Mouse (Mus musculus): Measurements from ENCODE around the gene Sec22c. TPM values are rescaled to one million over a fixed set of nuclear protein-coding genes. Genes with fewer than 3 reads are reported as not detected.
A peak's percentile ranks its signal among the peaks of the same experiment; 100 is the strongest.

Sec22c gene
- total and polyA plus RNA-seq, 2 experiments from 2014 or later: 34.3 to 34.4 TPM

- no peak for DNase-seq (ENCODE audit: low spot score)
- Histone ChIP-seq H3K36me3 (ENCODE audit: insufficient read depth, low read length) (no peaks in the 10 kb centered on the region), H3K27me3 (ENCODE audit: insufficient read depth, low read length) (peaks cover 36% of the 10 kb centered on the region)
These were observed 63.9 kb downstream of the Sec22c start for GRCm38 (mm10) chr9:121641235-121641915.

DNA sequence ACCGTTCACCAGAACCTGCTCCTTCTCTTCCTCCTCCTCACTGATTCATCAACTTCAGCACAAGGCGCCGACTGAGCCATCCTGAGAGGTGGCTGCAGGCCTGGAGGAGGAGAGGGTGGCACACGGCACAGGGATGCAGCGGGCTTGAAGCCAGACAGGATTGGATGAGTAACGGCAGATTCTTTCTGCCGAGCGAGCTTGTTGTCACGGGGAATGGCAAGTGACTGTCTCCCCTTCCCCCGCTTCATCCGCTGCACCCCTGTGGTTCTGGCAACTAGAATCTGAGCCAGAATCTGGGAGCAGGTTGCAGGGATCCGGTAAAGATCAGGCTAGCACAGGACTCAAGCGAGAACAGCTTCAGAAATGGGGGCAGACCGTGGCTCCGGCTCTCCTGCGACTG is 65.5 kb downstream of the Sec22c start:
- Histone ChIP-seq H3K9me3 (ENCODE audit: low read length) (no peaks in the 10 kb centered on the region), H3K4me2 (ENCODE audit: low read depth, low read length, poor library complexity, severe bottlenecking) (no peak overlapping the region), H3K9ac (replicated peaks; ENCODE audit: low read length, poor library complexity, severe bottlenecking) (0 out of 2 replicates have a peak overlapping the region, but pooled peaks have one; percentile 19), H3K36me3 (ENCODE audit: insufficient read depth, low read length) (no peaks in the 10 kb centered on the region), H3K27ac (ENCODE audit: low read depth, low read length) (no peak overlapping the region), H3K27me3 (ENCODE audit: insufficient read depth, low read length) (peaks cover 36% of the 10 kb centered on the region), H3K4me1 (ENCODE audit: insufficient read depth, low read length) (peaks cover 7% of the 10 kb centered on the region; the same call in 1 of the 2 replicates), H3K4me3 (ENCODE audit: low read depth, low read length) (no peak overlapping the region)
- ATAC-seq (ENCODE audit: low FRiP score) (no peak), DNase-seq (ENCODE audit: low spot score) (peak; percentile 26)
- WGBS: 48% methylated on average over 16 of the region's 16 CpGs
- no peak for TF ChIP-seq CTCF (IDR thresholded peaks at IDR 0.05)

More at GRCm38 (mm10) chr9:121641235-121641915, 63.9 kb downstream of the Sec22c start:
- no peak; the same call in 1 of the 2 replicates for TF ChIP-seq CTCF (IDR thresholded peaks at IDR 0.05)
- H3K4me1 ChIP-seq (ENCODE audit: insufficient read depth, low read length): peaks cover 7% of the 10 kb centered on the region; the same call in 1 of the 2 replicates
- no peak for ATAC-seq (ENCODE audit: low FRiP score)
- no peak overlapping the region for H3K27ac ChIP-seq (ENCODE audit: low read depth, low read length)
- H3K9ac ChIP-seq (replicated peaks; ENCODE audit: low read length, poor library complexity, severe bottlenecking): 0 out of 2 replicates have a peak overlapping the region, but pooled peaks have one; percentile 5
- H3K4me2 ChIP-seq (ENCODE audit: low read depth, low read length, poor library complexity, severe bottlenecking): peak overlapping the region; percentile 68
- WGBS: 12% methylated on average over 27 of the region's 27 CpGs
- peak overlapping the region; percentile 49 for H3K4me3 ChIP-seq (ENCODE audit: low read depth, low read length)
- no peaks in the 10 kb centered on the region for H3K9me3 ChIP-seq (ENCODE audit: low read length)

GRCm38 (mm10) chr9:121635835-121636576 is 69.3 kb downstream of the Sec22c start:
- H3K27ac ChIP-seq (ENCODE audit: low read depth, low read length): no peak overlapping the region
- DNase-seq (ENCODE audit: low spot score): no peak
- WGBS: 65% methylated on average over 7 of the region's 7 CpGs
- ATAC-seq (ENCODE audit: low FRiP score): no peak
- H3K9ac ChIP-seq (replicated peaks; ENCODE audit: low read length, poor library complexity, severe bottlenecking): no peak overlapping the region
- H3K4me3 ChIP-seq (ENCODE audit: low read depth, low read length): no peak overlapping the region
- H3K4me2 ChIP-seq (ENCODE audit: low read depth, low read length, poor library complexity, severe bottlenecking): no peak overlapping the region
- H3K27me3 ChIP-seq (ENCODE audit: insufficient read depth, low read length): peaks cover 21% of the 10 kb centered on the region
- H3K4me1 ChIP-seq (ENCODE audit: insufficient read depth, low read length): no peaks in the 10 kb centered on the region
- H3K36me3 ChIP-seq (ENCODE audit: insufficient read depth, low read length): no peaks in the 10 kb centered on the region
- no peaks in the 10 kb centered on the region for H3K9me3 ChIP-seq (ENCODE audit: low read length)
- TF ChIP-seq CTCF (IDR thresholded peaks at IDR 0.05): no peak

GRCm38 (mm10) chr9:121633306-121633705 is 72.0 kb downstream of the Sec22c start:
- no peak for TF ChIP-seq CTCF (IDR thresholded peaks at IDR 0.05)
- 87% methylated on average over 6 of the region's 6 CpGs for WGBS

GRCm38 (mm10) chr9:121632891-121633290 is 72.4 kb downstream of the Sec22c start:
- no peak for TF ChIP-seq CTCF (IDR thresholded peaks at IDR 0.05)
- Histone ChIP-seq H3K9ac (replicated peaks; ENCODE audit: low read length, poor library complexity, severe bottlenecking) (no peak overlapping the region), H3K36me3 (ENCODE audit: insufficient read depth, low read length) (no peaks in the 10 kb centered on the region), H3K27ac (ENCODE audit: low read depth, low read length) (no peak overlapping the region), H3K4me1 (ENCODE audit: insufficient read depth, low read length) (no peaks in the 10 kb centered on the region), H3K4me3 (ENCODE audit: low read depth, low read length) (no peak overlapping the region), H3K4me2 (ENCODE audit: low read depth, low read length, poor library complexity, severe bottlenecking) (no peak overlapping the region), H3K9me3 (ENCODE audit: low read length) (no peaks in the 10 kb centered on the region), H3K27me3 (ENCODE audit: insufficient read depth, low read length) (no peaks in the 10 kb centered on the region)
- no peak for DNase-seq (ENCODE audit: low spot score)
- no peak for ATAC-seq (ENCODE audit: low FRiP score)
- WGBS: 86% methylated on average over 10 of the region's 10 CpGs

More at GRCm38 (mm10) chr9:121633306-121633705, 72.0 kb downstream of the Sec22c start:
- Histone ChIP-seq H3K9me3 (ENCODE audit: low read length) (no peaks in the 10 kb centered on the region), H3K36me3 (ENCODE audit: insufficient read depth, low read length) (no peaks in the 10 kb centered on the region), H3K4me3 (ENCODE audit: low read depth, low read length) (no peak overlapping the region), H3K27ac (ENCODE audit: low read depth, low read length) (no peak overlapping the region), H3K27me3 (ENCODE audit: insufficient read depth, low read length) (no peaks in the 10 kb centered on the region), H3K9ac (replicated peaks; ENCODE audit: low read length, poor library complexity, severe bottlenecking) (no peak overlapping the region), H3K4me2 (ENCODE audit: low read depth, low read length, poor library complexity, severe bottlenecking) (no peak overlapping the region), H3K4me1 (ENCODE audit: insufficient read depth, low read length) (no peaks in the 10 kb centered on the region)
- no peak for ATAC-seq (ENCODE audit: low FRiP score)
- DNase-seq (ENCODE audit: low spot score): no peak

DNA sequence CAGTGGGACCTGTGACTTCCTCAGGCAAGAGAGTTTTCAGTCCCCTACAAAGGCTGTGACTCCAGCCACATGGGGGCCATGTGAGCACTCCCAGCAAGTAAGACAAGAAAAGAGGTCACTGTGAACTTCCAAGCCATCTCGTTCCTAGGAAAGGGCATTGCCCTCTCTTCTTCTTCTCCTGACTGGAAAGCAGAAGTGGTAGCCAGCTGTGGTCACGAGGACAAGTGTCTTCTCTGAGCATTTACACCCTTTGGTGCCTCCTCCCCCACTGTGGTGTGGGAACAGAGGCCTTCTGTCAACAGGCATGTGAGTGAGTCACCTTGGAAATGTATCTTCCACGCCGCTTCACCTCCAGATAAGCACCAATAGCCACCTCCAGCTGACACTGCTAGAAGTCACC is 73.3 kb downstream of the Sec22c start:
- DNase-seq (ENCODE audit: low spot score) (no peak), ATAC-seq (ENCODE audit: low FRiP score) (no peak)
- Histone ChIP-seq H3K4me2 (ENCODE audit: low read depth, low read length, poor library complexity, severe bottlenecking) (no peak overlapping the region), H3K27me3 (ENCODE audit: insufficient read depth, low read length) (no peaks in the 10 kb centered on the region), H3K27ac (ENCODE audit: low read depth, low read length) (no peak overlapping the region), H3K36me3 (ENCODE audit: insufficient read depth, low read length) (no peaks in the 10 kb centered on the region), H3K9ac (replicated peaks; ENCODE audit: low read length, poor library complexity, severe bottlenecking) (no peak overlapping the region), H3K4me1 (ENCODE audit: insufficient read depth, low read length) (no peaks in the 10 kb centered on the region), H3K4me3 (ENCODE audit: low read depth, low read length) (no peak overlapping the region), H3K9me3 (ENCODE audit: low read length) (no peaks in the 10 kb centered on the region)
- WGBS: 77% methylated on average over 4 of the region's 4 CpGs
- TF ChIP-seq CTCF (IDR thresholded peaks at IDR 0.05): no peak

Data from midbrain, postnatal 0 days (tissue).